Mouse (Mus musculus) liver, postnatal 0 days (tissue): ENCODE measurements around the gene Kmt2a.

Source experiments
- CTCF ChIP-seq: sonication (generic); IDR thresholded peaks from 2 replicates; pipeline ENCODE4 v1.5.1; 2016; ENCODE audit warnings: antibody characterized with exemption, low read depth
- EP300 ChIP-seq: IDR thresholded peaks from 2 replicates; pipeline ENCODE4 v1.6.1; 2016; ENCODE audit warnings: antibody characterized with exemption, low read depth, mild to moderate bottlenecking

- no peak for TF ChIP-seq CTCF
- no peak for TF ChIP-seq EP300
Observed at GRCm38 (mm10) chr9:44881941-44882435, 892 bp upstream of the Kmt2a start.
